Mouse (Mus musculus) small intestine, adult 2 months (tissue): Measurements from ENCODE around the gene Rpl35.

Experiments
- CTCF ChIP-seq: fragments of 200-500 bp; IDR thresholded peaks from 2 replicates; pipeline ENCODE4 v1.5.1; 2012; ENCODE audit warnings: low read depth, mild to moderate bottlenecking, control low read depth, inconsistent platforms, low read length, moderate library complexity, mixed read lengths; ENCODE audit not compliant: insufficient replicate concordance, insufficient read length; ENCODE audit errors: extremely low read depth
- POLR2A ChIP-seq: fragments of 200-500 bp; IDR thresholded peaks from 2 replicates; pipeline ENCODE4 v1.6.1; 2012; ENCODE audit warnings: low read depth, mild to moderate bottlenecking, control low read depth, inconsistent platforms, low read length, moderate library complexity

DNA sequence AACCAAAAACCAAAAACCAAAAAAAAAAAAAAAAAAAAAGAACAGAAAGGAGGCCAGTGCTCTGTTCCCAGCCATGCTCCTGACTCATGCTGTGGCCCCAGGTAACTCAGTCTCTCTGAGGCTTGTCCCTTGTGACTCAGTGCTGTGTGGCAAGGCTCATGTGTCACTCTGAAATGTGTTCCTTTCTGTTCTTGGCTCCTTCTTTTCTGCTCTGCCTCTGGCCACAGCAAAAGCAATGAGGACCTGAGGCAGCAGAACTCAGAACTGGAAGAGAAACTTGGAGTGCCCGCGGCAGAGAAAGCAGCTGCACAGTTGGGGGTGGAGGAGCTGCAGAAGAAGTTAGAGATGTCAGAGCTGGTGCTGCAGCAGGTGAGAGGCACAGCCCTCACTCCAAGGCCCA lies 31.3 kb downstream of the Rpl35 start:
- no peak for TF ChIP-seq CTCF
- TF ChIP-seq POLR2A = no peak
